Mouse (Mus musculus): ENCODE data around the gene Stx8. TPM values are rescaled to one million over a fixed set of nuclear protein-coding genes. Genes with fewer than 3 reads are reported as not detected.

The Stx8 gene
- polyA plus RNA-seq, 1 experiment from 2014 or later = 68.5 TPM

- Histone ChIP-seq H3K9ac (replicated peaks; ENCODE audit: low read depth, low read length) (no peak overlapping the region), H3K4me3 (ENCODE audit: low read depth, low read length) (no peak overlapping the region), H3K4me1 (ENCODE audit: control insufficient read depth, insufficient read depth, low read length) (no peaks in the 10 kb centered on the region), H3K27me3 (ENCODE audit: control insufficient read depth, insufficient read depth, low read length) (no peaks in the 10 kb centered on the region), H3K9me3 (ENCODE audit: control insufficient read depth, low read length) (no peaks in the 10 kb centered on the region), H3K36me3 (ENCODE audit: control insufficient read depth, insufficient read depth, low read length) (no peaks in the 10 kb centered on the region), H3K27ac (ENCODE audit: low read depth, low read length) (no peak overlapping the region), H3K4me2 (ENCODE audit: low read depth, low read length) (no peak overlapping the region)
- ATAC-seq (ENCODE audit: low read depth) = no peak
- WGBS = 69% methylated on average over 4 of the region's 4 CpGs
These were observed 85.3 kb downstream of the Stx8 start for GRCm38 (mm10) chr11:68051305-68051704.

GRCm38 (mm10) chr11:68058466-68059201, 92.6 kb downstream of the Stx8 start:
- Histone ChIP-seq H3K4me3 (ENCODE audit: low read depth, low read length) (no peak overlapping the region), H3K4me1 (ENCODE audit: control insufficient read depth, insufficient read depth, low read length) (no peaks in the 10 kb centered on the region), H3K36me3 (ENCODE audit: control insufficient read depth, insufficient read depth, low read length) (no peaks in the 10 kb centered on the region), H3K9ac (replicated peaks; ENCODE audit: low read depth, low read length) (no peak overlapping the region), H3K27me3 (ENCODE audit: control insufficient read depth, insufficient read depth, low read length) (no peaks in the 10 kb centered on the region), H3K9me3 (ENCODE audit: control insufficient read depth, low read length) (no peaks in the 10 kb centered on the region), H3K4me2 (ENCODE audit: low read depth, low read length) (no peak overlapping the region), H3K27ac (ENCODE audit: low read depth, low read length) (no peak overlapping the region)
- 77% methylated on average over 5 of the region's 5 CpGs for WGBS
- no peak for ATAC-seq (ENCODE audit: low read depth)

GRCm38 (mm10) chr11:68060651-68061050, 94.7 kb downstream of the Stx8 start:
- no peak overlapping the region for H3K9ac ChIP-seq (replicated peaks; ENCODE audit: low read depth, low read length)
- H3K36me3 ChIP-seq (ENCODE audit: control insufficient read depth, insufficient read depth, low read length) = no peaks in the 10 kb centered on the region
- H3K4me1 ChIP-seq (ENCODE audit: control insufficient read depth, insufficient read depth, low read length) = no peaks in the 10 kb centered on the region
- no peaks in the 10 kb centered on the region for H3K27me3 ChIP-seq (ENCODE audit: control insufficient read depth, insufficient read depth, low read length)
- no peak overlapping the region for H3K4me3 ChIP-seq (ENCODE audit: low read depth, low read length)
- no peak overlapping the region for H3K27ac ChIP-seq (ENCODE audit: low read depth, low read length)
- ATAC-seq (ENCODE audit: low read depth) = no peak
- H3K4me2 ChIP-seq (ENCODE audit: low read depth, low read length) = no peak overlapping the region
- H3K9me3 ChIP-seq (ENCODE audit: control insufficient read depth, low read length) = no peaks in the 10 kb centered on the region
- WGBS = 65% methylated on average over 4 of the region's 4 CpGs

DNA sequence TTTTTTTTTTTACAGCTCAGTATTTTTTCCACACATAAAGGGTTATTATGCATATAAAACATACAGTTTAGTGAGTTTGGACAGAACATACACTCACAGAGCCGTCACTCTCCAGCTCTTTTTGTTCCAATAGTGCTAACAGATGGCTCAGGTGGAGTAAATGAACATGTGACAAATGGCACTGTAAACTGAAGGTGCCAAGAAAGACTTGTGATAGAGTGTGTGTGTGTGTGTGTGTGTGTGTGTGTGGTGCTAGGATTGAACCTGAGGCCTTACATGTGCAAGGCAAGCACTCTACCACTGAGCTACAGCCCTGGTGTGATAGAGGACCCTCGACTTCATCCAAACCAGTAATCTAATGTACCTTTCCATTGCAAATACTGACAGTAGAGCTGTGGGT, 96.1 kb downstream of the Stx8 start:
- 91% methylated on average over 2 of the region's 2 CpGs for WGBS
- Histone ChIP-seq H3K4me1 (ENCODE audit: control insufficient read depth, insufficient read depth, low read length) (no peaks in the 10 kb centered on the region), H3K9ac (replicated peaks; ENCODE audit: low read depth, low read length) (no peak overlapping the region), H3K27me3 (ENCODE audit: control insufficient read depth, insufficient read depth, low read length) (no peaks in the 10 kb centered on the region), H3K4me2 (ENCODE audit: low read depth, low read length) (no peak overlapping the region), H3K27ac (ENCODE audit: low read depth, low read length) (no peak overlapping the region), H3K4me3 (ENCODE audit: low read depth, low read length) (no peak overlapping the region), H3K9me3 (ENCODE audit: control insufficient read depth, low read length) (no peaks in the 10 kb centered on the region), H3K36me3 (ENCODE audit: control insufficient read depth, insufficient read depth, low read length) (no peaks in the 10 kb centered on the region)
- no peak for ATAC-seq (ENCODE audit: low read depth)

- Histone ChIP-seq H3K4me2 (ENCODE audit: low read depth, low read length) (no peak overlapping the region), H3K27ac (ENCODE audit: low read depth, low read length) (no peak overlapping the region), H3K4me1 (ENCODE audit: control insufficient read depth, insufficient read depth, low read length) (no peaks in the 10 kb centered on the region), H3K27me3 (ENCODE audit: control insufficient read depth, insufficient read depth, low read length) (no peaks in the 10 kb centered on the region), H3K9ac (replicated peaks; ENCODE audit: low read depth, low read length) (no peak overlapping the region), H3K4me3 (ENCODE audit: low read depth, low read length) (no peak overlapping the region), H3K9me3 (ENCODE audit: control insufficient read depth, low read length) (no peaks in the 10 kb centered on the region), H3K36me3 (ENCODE audit: control insufficient read depth, insufficient read depth, low read length) (no peaks in the 10 kb centered on the region)
- ATAC-seq (ENCODE audit: low read depth) = no peak
- 79% methylated on average over 10 of the region's 10 CpGs for WGBS
These were observed 101.8 kb downstream of the Stx8 start for GRCm38 (mm10) chr11:68067806-68068205.

GRCm38 (mm10) chr11:68070086-68070485, 104.1 kb downstream of the Stx8 start:
- Histone ChIP-seq H3K9ac (replicated peaks; ENCODE audit: low read depth, low read length) (no peak overlapping the region), H3K9me3 (ENCODE audit: control insufficient read depth, low read length) (no peaks in the 10 kb centered on the region), H3K27me3 (ENCODE audit: control insufficient read depth, insufficient read depth, low read length) (no peaks in the 10 kb centered on the region), H3K4me2 (ENCODE audit: low read depth, low read length) (no peak overlapping the region), H3K36me3 (ENCODE audit: control insufficient read depth, insufficient read depth, low read length) (no peaks in the 10 kb centered on the region), H3K4me1 (ENCODE audit: control insufficient read depth, insufficient read depth, low read length) (0 out of 2 replicates have a peak, but pooled peaks cover 1% of the 10 kb centered on the region), H3K4me3 (ENCODE audit: low read depth, low read length) (no peak overlapping the region), H3K27ac (ENCODE audit: low read depth, low read length) (no peak overlapping the region)
- ATAC-seq (ENCODE audit: low read depth) = no peak
- WGBS = 71% methylated on average over 3 of the region's 3 CpGs

GRCm38 (mm10) chr11:68071836-68072235, 105.8 kb downstream of the Stx8 start:
- Histone ChIP-seq H3K4me2 (ENCODE audit: low read depth, low read length) (no peak overlapping the region), H3K9me3 (ENCODE audit: control insufficient read depth, low read length) (no peaks in the 10 kb centered on the region), H3K36me3 (ENCODE audit: control insufficient read depth, insufficient read depth, low read length) (no peaks in the 10 kb centered on the region), H3K27ac (ENCODE audit: low read depth, low read length) (no peak overlapping the region), H3K27me3 (ENCODE audit: control insufficient read depth, insufficient read depth, low read length) (no peaks in the 10 kb centered on the region), H3K9ac (replicated peaks; ENCODE audit: low read depth, low read length) (no peak overlapping the region), H3K4me3 (ENCODE audit: low read depth, low read length) (no peak overlapping the region), H3K4me1 (ENCODE audit: control insufficient read depth, insufficient read depth, low read length) (0 out of 2 replicates have a peak, but pooled peaks cover 4% of the 10 kb centered on the region)
- no peak for ATAC-seq (ENCODE audit: low read depth)
- WGBS = 36% methylated on average over 5 of the region's 5 CpGs

DNA sequence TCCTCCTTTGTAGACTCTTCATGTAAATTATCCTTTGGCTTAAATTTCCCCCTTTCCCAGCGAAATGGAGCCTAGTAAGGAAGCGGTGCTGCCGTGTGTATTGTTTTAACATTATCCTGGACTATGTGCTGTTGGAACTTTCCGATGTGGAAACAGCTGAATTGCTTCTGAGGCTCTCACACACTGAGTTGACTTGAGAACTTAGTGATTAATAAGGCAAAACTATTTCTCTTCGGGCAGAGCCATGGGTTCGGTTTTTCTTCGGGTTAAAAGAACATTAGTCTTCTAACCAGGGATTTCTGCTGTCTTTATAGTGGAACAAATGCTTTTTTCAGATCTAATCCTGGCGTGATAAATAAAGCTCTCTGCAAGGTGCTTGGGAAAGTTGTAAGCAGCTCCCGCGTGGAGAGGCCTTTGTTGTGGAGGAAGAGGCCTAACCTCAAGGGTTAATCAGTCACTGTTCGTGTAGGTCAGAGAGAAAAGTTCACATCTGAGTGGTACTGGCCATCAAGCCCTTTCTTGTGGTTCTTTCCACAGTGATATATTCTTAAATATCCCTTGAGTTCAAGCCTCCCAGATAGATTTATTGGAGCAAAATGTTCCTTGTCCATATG, 106.7 kb downstream of the Stx8 start:
- H3K36me3 ChIP-seq (ENCODE audit: control insufficient read depth, insufficient read depth, low read length) = no peaks in the 10 kb centered on the region
- no peaks in the 10 kb centered on the region for H3K27me3 ChIP-seq (ENCODE audit: control insufficient read depth, insufficient read depth, low read length)
- H3K4me1 ChIP-seq (ENCODE audit: control insufficient read depth, insufficient read depth, low read length) = 0 out of 2 replicates have a peak, but pooled peaks cover 4% of the 10 kb centered on the region
- no peak overlapping the region for H3K27ac ChIP-seq (ENCODE audit: low read depth, low read length)
- 37% methylated on average over 11 of the region's 11 CpGs for WGBS
- no peak overlapping the region for H3K9ac ChIP-seq (replicated peaks; ENCODE audit: low read depth, low read length)
- no peak overlapping the region for H3K4me3 ChIP-seq (ENCODE audit: low read depth, low read length)
- no peaks in the 10 kb centered on the region for H3K9me3 ChIP-seq (ENCODE audit: control insufficient read depth, low read length)
- ATAC-seq (ENCODE audit: low read depth) = no peak
- H3K4me2 ChIP-seq (ENCODE audit: low read depth, low read length) = no peak overlapping the region

- no peak overlapping the region for H3K4me2 ChIP-seq (ENCODE audit: low read depth, low read length)
- no peak overlapping the region for H3K27ac ChIP-seq (ENCODE audit: low read depth, low read length)
- ATAC-seq (ENCODE audit: low read depth) = no peak
- H3K36me3 ChIP-seq (ENCODE audit: control insufficient read depth, insufficient read depth, low read length) = no peaks in the 10 kb centered on the region
- H3K27me3 ChIP-seq (ENCODE audit: control insufficient read depth, insufficient read depth, low read length) = no peaks in the 10 kb centered on the region
- no peak overlapping the region for H3K9ac ChIP-seq (replicated peaks; ENCODE audit: low read depth, low read length)
- no peaks in the 10 kb centered on the region for H3K9me3 ChIP-seq (ENCODE audit: control insufficient read depth, low read length)
- 0 out of 2 replicates have a peak, but pooled peaks cover 4% of the 10 kb centered on the region for H3K4me1 ChIP-seq (ENCODE audit: control insufficient read depth, insufficient read depth, low read length)
- WGBS = 45% methylated on average over 5 of the region's 5 CpGs
- H3K4me3 ChIP-seq (ENCODE audit: low read depth, low read length) = no peak overlapping the region
These were observed 108.7 kb downstream of the Stx8 start for GRCm38 (mm10) chr11:68074686-68075085.
